Mouse (Mus musculus): ENCODE measurements at regions not wholly inside any gene's neighbourhood (a gene's known extent, or its start where the extent isn't known, plus 50 kb on each side); places are given as distances from the start of the nearest gene placed in this dataset.

DNA sequence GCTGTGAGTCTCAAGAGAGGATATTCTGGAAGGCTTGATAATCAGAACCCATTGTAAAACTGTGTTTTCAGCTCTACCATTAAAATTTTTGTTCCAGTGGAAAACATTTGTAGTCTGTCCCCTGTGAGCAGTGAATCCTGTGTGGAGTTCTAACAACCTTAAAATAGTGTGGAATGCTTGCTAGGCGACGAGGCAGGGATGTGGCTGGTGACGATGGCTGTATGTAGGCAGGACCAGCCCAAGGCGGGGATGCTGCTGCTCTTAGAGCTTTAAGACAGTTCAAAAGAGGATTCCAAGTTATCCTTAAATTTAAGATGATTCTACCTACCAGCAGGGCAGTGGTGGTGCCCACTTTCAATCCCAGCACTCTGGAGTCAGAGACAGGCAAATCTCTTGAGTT, 1151.9 kb upstream of the A1bg start:
- DNase-seq (ENCODE audit: low read depth, low spot score), result no peak
- no peak overlapping the region for H3K27ac ChIP-seq (ENCODE audit: insufficient read depth, low read depth, low read length, poor library complexity, severe bottlenecking)
- peaks cover 15% of the 10 kb centered on the region for H3K36me3 ChIP-seq (ENCODE audit: control insufficient read depth, insufficient read depth, low read length, poor library complexity, severe bottlenecking)
- no peaks in the 10 kb centered on the region for H3K9me3 ChIP-seq (ENCODE audit: control insufficient read depth, insufficient read depth, low read depth, low read length)
- H3K4me3 ChIP-seq (ENCODE audit: insufficient read depth in 1 of 2, low read depth in 1 of 2, low read length in 2 of 2, poor library complexity in 1 of 2, severe bottlenecking in 1 of 2), result no peak overlapping the region
- in situ Hi-C loops (cut with MboI; ENCODE audit: low sequenced_read_pairs in 2 of 2, unreplicated experiment in 2 of 2), result no loop called here
- TF ChIP-seq CHD2 (IDR thresholded peaks at IDR 0.05; ENCODE audit: low read depth, low read length) (no peak), HCFC1 (IDR thresholded peaks at IDR 0.05; ENCODE audit: borderline replicate concordance, insufficient read depth, low read length) (no peak), ZC3H11A (IDR thresholded peaks at IDR 0.05; ENCODE audit: borderline replicate concordance, low read depth, low read length) (no peak), MAFK (IDR thresholded peaks at IDR 0.05; ENCODE audit: insufficient read depth, low read depth, low read length) (no peak), ZNF384 (IDR thresholded peaks at IDR 0.05; ENCODE audit: low read depth, low read length) (no peak)
- H3K9ac ChIP-seq (ENCODE audit: insufficient read depth, low read depth, low read length, poor library complexity, severe bottlenecking), result no peak overlapping the region
- peaks cover 3 to 40% of the 10 kb centered on the region in 2 experiments for H3K4me1 ChIP-seq (ENCODE audit: control insufficient read depth in 2 of 2, insufficient read depth in 2 of 2, low read length in 2 of 2, poor library complexity in 1 of 2)

DNA sequence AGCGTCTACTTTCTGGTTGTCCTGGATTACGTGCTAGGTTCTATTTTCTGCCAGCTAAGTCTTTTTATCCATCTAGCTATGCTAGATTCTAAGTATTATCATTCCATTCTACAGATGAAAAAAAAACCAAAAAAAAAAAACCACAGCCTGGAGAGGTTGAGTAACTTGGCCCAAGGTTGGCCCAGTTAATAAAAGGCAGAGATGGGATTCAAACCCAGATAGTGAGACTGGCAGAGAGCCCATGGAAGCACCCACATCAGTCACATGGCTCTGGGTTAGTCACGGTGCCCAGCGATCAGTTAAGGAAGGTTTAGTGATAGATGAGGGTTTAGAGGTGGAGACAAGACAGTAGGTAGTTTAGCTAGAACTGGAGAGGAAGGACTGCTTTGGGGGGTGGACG, 1150.8 kb upstream of the A1bg start:
- Histone ChIP-seq H3K9ac (ENCODE audit: insufficient read depth, low read depth, low read length, poor library complexity, severe bottlenecking) (no peak overlapping the region), H3K27ac (ENCODE audit: insufficient read depth, low read depth, low read length, poor library complexity, severe bottlenecking) (no peak overlapping the region), H3K4me3 (ENCODE audit: insufficient read depth in 1 of 2, low read depth in 1 of 2, low read length in 2 of 2, poor library complexity in 1 of 2, severe bottlenecking in 1 of 2) (no peak overlapping the region), H3K4me1 (ENCODE audit: control insufficient read depth in 2 of 2, insufficient read depth in 2 of 2, low read length in 2 of 2, poor library complexity in 1 of 2) (peaks cover 2 to 35% of the 10 kb centered on the region in 2 experiments; a peak in 3 of 4 replicates), H3K36me3 (ENCODE audit: control insufficient read depth, insufficient read depth, low read length, poor library complexity, severe bottlenecking) (peaks cover 22% of the 10 kb centered on the region), H3K9me3 (ENCODE audit: control insufficient read depth, insufficient read depth, low read depth, low read length) (no peaks in the 10 kb centered on the region)
- DNase-seq (ENCODE audit: low read depth, low spot score), result no peak
- TF ChIP-seq MAFK (IDR thresholded peaks at IDR 0.05; ENCODE audit: insufficient read depth, low read depth, low read length) (no peak), ZC3H11A (IDR thresholded peaks at IDR 0.05; ENCODE audit: borderline replicate concordance, low read depth, low read length) (no peak), ZNF384 (IDR thresholded peaks at IDR 0.05; ENCODE audit: low read depth, low read length) (no peak), HCFC1 (IDR thresholded peaks at IDR 0.05; ENCODE audit: borderline replicate concordance, insufficient read depth, low read length) (no peak), CHD2 (IDR thresholded peaks at IDR 0.05; ENCODE audit: low read depth, low read length) (no peak)
- in situ Hi-C loops (cut with MboI; ENCODE audit: low sequenced_read_pairs in 2 of 2, unreplicated experiment in 2 of 2), result no loop called here

DNA sequence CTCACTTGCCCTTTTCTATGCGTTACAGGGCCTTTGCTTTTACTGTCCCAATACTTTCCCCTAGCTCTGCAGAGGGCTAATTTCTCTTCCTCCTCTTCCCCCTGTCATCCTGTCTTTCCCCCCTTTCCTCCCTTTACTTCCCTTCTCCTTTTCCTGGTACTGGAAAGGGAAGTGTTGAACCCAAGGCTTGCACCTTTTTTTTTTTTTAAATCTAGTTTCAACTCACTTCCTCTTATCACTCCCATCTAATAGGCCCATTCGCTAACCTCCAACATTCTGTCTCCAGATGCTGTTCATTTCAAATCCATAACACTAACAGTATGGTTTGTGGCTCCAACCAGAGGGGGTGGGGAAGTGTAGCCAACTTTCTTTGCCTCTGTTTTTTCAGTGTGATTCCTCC, 1148.5 kb upstream of the A1bg start:
- Histone ChIP-seq H3K4me1 (ENCODE audit: control insufficient read depth in 2 of 2, insufficient read depth in 2 of 2, low read length in 2 of 2, poor library complexity in 1 of 2) (peaks cover 0 to 31% of the 10 kb centered on the region in 2 experiments; a peak in 2 of 4 replicates), H3K4me3 (ENCODE audit: insufficient read depth in 1 of 2, low read depth in 1 of 2, low read length in 2 of 2, poor library complexity in 1 of 2, severe bottlenecking in 1 of 2) (no peak overlapping the region), H3K9me3 (ENCODE audit: control insufficient read depth, insufficient read depth, low read depth, low read length) (no peaks in the 10 kb centered on the region), H3K36me3 (ENCODE audit: control insufficient read depth, insufficient read depth, low read length, poor library complexity, severe bottlenecking) (peaks cover 25% of the 10 kb centered on the region), H3K27ac (ENCODE audit: insufficient read depth, low read depth, low read length, poor library complexity, severe bottlenecking) (no peak overlapping the region), H3K9ac (ENCODE audit: insufficient read depth, low read depth, low read length, poor library complexity, severe bottlenecking) (no peak overlapping the region)
- in situ Hi-C loops (cut with MboI; ENCODE audit: low sequenced_read_pairs in 2 of 2, unreplicated experiment in 2 of 2), result no loop called here
- DNase-seq (ENCODE audit: low read depth, low spot score), result no peak
- TF ChIP-seq HCFC1 (IDR thresholded peaks at IDR 0.05; ENCODE audit: borderline replicate concordance, insufficient read depth, low read length) (no peak), CHD2 (IDR thresholded peaks at IDR 0.05; ENCODE audit: low read depth, low read length) (no peak), MAFK (IDR thresholded peaks at IDR 0.05; ENCODE audit: insufficient read depth, low read depth, low read length) (no peak), ZNF384 (IDR thresholded peaks at IDR 0.05; ENCODE audit: low read depth, low read length) (no peak), ZC3H11A (IDR thresholded peaks at IDR 0.05; ENCODE audit: borderline replicate concordance, low read depth, low read length) (no peak)

DNA sequence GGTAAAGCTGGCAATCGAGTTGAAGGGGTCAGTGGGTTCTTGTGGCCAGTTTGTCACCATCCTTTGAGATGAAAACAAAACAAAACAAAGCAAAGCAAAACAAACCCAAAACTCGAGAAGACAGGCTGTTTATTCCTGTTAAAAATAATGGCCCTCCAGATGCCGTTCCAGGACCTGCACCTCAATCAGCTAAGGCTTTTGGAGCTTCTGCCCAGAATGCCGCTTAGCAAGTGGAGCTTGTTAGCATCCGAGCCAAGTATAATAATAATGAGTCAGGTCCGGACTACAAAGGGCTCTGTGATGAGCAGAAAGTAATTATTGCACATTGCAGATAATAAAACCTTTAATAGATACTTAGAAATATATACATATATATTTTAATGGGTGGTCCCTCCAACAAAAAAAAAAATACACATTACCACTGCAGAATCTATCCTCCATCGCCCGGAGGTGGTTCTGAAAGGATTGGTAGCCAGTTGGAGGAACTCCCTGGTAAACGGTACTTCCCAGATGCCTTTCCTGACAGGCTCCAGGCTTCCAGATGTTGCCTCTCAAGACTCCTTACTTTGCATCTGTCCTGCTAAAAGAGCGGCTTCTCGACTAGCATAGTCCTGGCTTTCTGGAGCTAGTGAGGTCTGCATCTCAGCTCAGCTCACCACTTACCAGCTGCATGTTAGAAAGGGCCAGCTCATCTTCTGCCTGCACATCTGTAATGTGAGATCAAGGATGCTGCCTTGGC, 1145.8 kb upstream of the A1bg start:
- in situ Hi-C loops (cut with MboI; ENCODE audit: low sequenced_read_pairs in 2 of 2, unreplicated experiment in 2 of 2), result no loop called here
- no peak for TF ChIP-seq MAFK (IDR thresholded peaks at IDR 0.05; ENCODE audit: insufficient read depth, low read depth, low read length)
- TF ChIP-seq ZC3H11A (IDR thresholded peaks at IDR 0.05; ENCODE audit: borderline replicate concordance, low read depth, low read length), result no peak
- TF ChIP-seq CHD2 (IDR thresholded peaks at IDR 0.05; ENCODE audit: low read depth, low read length), result no peak
- TF ChIP-seq HCFC1 (IDR thresholded peaks at IDR 0.05; ENCODE audit: borderline replicate concordance, insufficient read depth, low read length), result no peak
- no peak for TF ChIP-seq ZNF384 (IDR thresholded peaks at IDR 0.05; ENCODE audit: low read depth, low read length)
- H3K4me3 ChIP-seq (ENCODE audit: insufficient read depth in 1 of 2, low read depth in 1 of 2, low read length in 2 of 2, poor library complexity in 1 of 2, severe bottlenecking in 1 of 2), result no peak overlapping the region
- no peak overlapping the region for H3K27ac ChIP-seq (ENCODE audit: insufficient read depth, low read depth, low read length, poor library complexity, severe bottlenecking)
- H3K36me3 ChIP-seq (ENCODE audit: control insufficient read depth, insufficient read depth, low read length, poor library complexity, severe bottlenecking), result peaks cover 19% of the 10 kb centered on the region
- no peak for DNase-seq (ENCODE audit: low read depth, low spot score)
- no peaks in the 10 kb centered on the region for H3K9me3 ChIP-seq (ENCODE audit: control insufficient read depth, insufficient read depth, low read depth, low read length)
- H3K9ac ChIP-seq (ENCODE audit: insufficient read depth, low read depth, low read length, poor library complexity, severe bottlenecking), result no peak overlapping the region
- H3K4me1 ChIP-seq (ENCODE audit: control insufficient read depth in 2 of 2, insufficient read depth in 2 of 2, low read length in 2 of 2, poor library complexity in 1 of 2), result peaks cover 0 to 25% of the 10 kb centered on the region in 2 experiments; a peak in 2 of 4 replicates

All from ES-E14 (cell line).